Mouse (Mus musculus): ENCODE results near the gene Col5a1.

Gene Col5a1

GRCm38 (mm10) chr2:27875231-27875630, 11.0 kb upstream of the Col5a1 start:
- Histone ChIP-seq H3K27me3 (ENCODE audit: insufficient read depth, low read length) (peaks cover 9% of the 10 kb centered on the region; the same call in 1 of the 2 replicates), H3K4me3 (replicated peaks; ENCODE audit: low read length) (no peak overlapping the region), H3K4me1 (replicated peaks; ENCODE audit: low read depth, low read length) (0 out of 2 replicates have a peak, but pooled peaks cover 2% of the 10 kb centered on the region), H3K36me3 (ENCODE audit: insufficient read depth, low read length) (no peaks in the 10 kb centered on the region), H3K9me3 (ENCODE audit: low read length) (no peaks in the 10 kb centered on the region)
- no peak for TF ChIP-seq CTCF (conservative IDR thresholded peaks at IDR 0.05; ENCODE audit: low read length)
- no peak for TF ChIP-seq POU5F1 (IDR thresholded peaks at IDR 0.05; ENCODE audit: borderline replicate concordance, low read length)

GRCm38 (mm10) chr2:27875786-27876185, 10.4 kb upstream of the Col5a1 start:
- Histone ChIP-seq H3K36me3 (ENCODE audit: insufficient read depth, low read length) (no peaks in the 10 kb centered on the region), H3K27me3 (ENCODE audit: insufficient read depth, low read length) (peaks cover 9% of the 10 kb centered on the region; the same call in 1 of the 2 replicates), H3K9me3 (ENCODE audit: low read length) (no peaks in the 10 kb centered on the region), H3K4me1 (replicated peaks; ENCODE audit: low read depth, low read length) (0 out of 2 replicates have a peak, but pooled peaks cover 2% of the 10 kb centered on the region), H3K4me3 (replicated peaks; ENCODE audit: low read length) (no peak overlapping the region)
- TF ChIP-seq NANOG (IDR thresholded peaks at IDR 0.05; ENCODE audit: borderline replicate concordance, low read length) (no peak), CTCF (conservative IDR thresholded peaks at IDR 0.05; ENCODE audit: low read length) (no peak), POU5F1 (IDR thresholded peaks at IDR 0.05; ENCODE audit: borderline replicate concordance, low read length) (no peak)

GRCm38 (mm10) chr2:27876724-27877504, 9.3 kb upstream of the Col5a1 start:
- no peak overlapping the region for H3K4me3 ChIP-seq (replicated peaks; ENCODE audit: low read length)
- TF ChIP-seq CTCF (conservative IDR thresholded peaks at IDR 0.05; ENCODE audit: low read length): no peak
- no peaks in the 10 kb centered on the region for H3K36me3 ChIP-seq (ENCODE audit: insufficient read depth, low read length)
- H3K27me3 ChIP-seq (ENCODE audit: insufficient read depth, low read length): peaks cover 9% of the 10 kb centered on the region; the same call in 1 of the 2 replicates
- H3K9me3 ChIP-seq (ENCODE audit: low read length): no peaks in the 10 kb centered on the region
- H3K4me1 ChIP-seq (replicated peaks; ENCODE audit: low read depth, low read length): 0 out of 2 replicates have a peak, but pooled peaks cover 2% of the 10 kb centered on the region

GRCm38 (mm10) chr2:27878066-27878465, 8.2 kb upstream of the Col5a1 start:
- Histone ChIP-seq H3K4me1 (replicated peaks; ENCODE audit: low read depth, low read length) (0 out of 2 replicates have a peak, but pooled peaks cover 2% of the 10 kb centered on the region), H3K4me3 (replicated peaks; ENCODE audit: low read length) (no peak overlapping the region), H3K27me3 (ENCODE audit: insufficient read depth, low read length) (peaks cover 15% of the 10 kb centered on the region; the same call in 1 of the 2 replicates), H3K36me3 (ENCODE audit: insufficient read depth, low read length) (no peaks in the 10 kb centered on the region), H3K9me3 (ENCODE audit: low read length) (no peaks in the 10 kb centered on the region)
- TF ChIP-seq POU5F1 (IDR thresholded peaks at IDR 0.05; ENCODE audit: borderline replicate concordance, low read length): no peak
- TF ChIP-seq NANOG (IDR thresholded peaks at IDR 0.05; ENCODE audit: borderline replicate concordance, low read length): no peak
- TF ChIP-seq CTCF (conservative IDR thresholded peaks at IDR 0.05; ENCODE audit: low read length): no peak

- H3K4me3 ChIP-seq (replicated peaks; ENCODE audit: low read length): no peak overlapping the region
- H3K27me3 ChIP-seq (ENCODE audit: insufficient read depth, low read length): peaks cover 46% of the 10 kb centered on the region
- peaks cover 19% of the 10 kb centered on the region for H3K4me1 ChIP-seq (replicated peaks; ENCODE audit: low read depth, low read length)
- TF ChIP-seq NANOG (IDR thresholded peaks at IDR 0.05; ENCODE audit: borderline replicate concordance, low read length): no peak
- no peaks in the 10 kb centered on the region for H3K36me3 ChIP-seq (ENCODE audit: insufficient read depth, low read length)
- no peaks in the 10 kb centered on the region for H3K9me3 ChIP-seq (ENCODE audit: low read length)
Observed at GRCm38 (mm10) chr2:27883276-27883675, 2.9 kb upstream of the Col5a1 start.

GRCm38 (mm10) chr2:27885456-27886147, 623 bp upstream of the Col5a1 start:
- no peaks in the 10 kb centered on the region for H3K9me3 ChIP-seq (ENCODE audit: low read length)
- H3K4me3 ChIP-seq (replicated peaks; ENCODE audit: low read length): peak overlapping the region; percentile 92
- H3K27me3 ChIP-seq (ENCODE audit: insufficient read depth, low read length): peaks cover 66% of the 10 kb centered on the region
- no peaks in the 10 kb centered on the region for H3K36me3 ChIP-seq (ENCODE audit: insufficient read depth, low read length)
- H3K4me1 ChIP-seq (replicated peaks; ENCODE audit: low read depth, low read length): peaks cover 19% of the 10 kb centered on the region
- TF ChIP-seq CTCF (conservative IDR thresholded peaks at IDR 0.05; ENCODE audit: low read length) (no peak), POU5F1 (IDR thresholded peaks at IDR 0.05; ENCODE audit: borderline replicate concordance, low read length) (no peak), NANOG (IDR thresholded peaks at IDR 0.05; ENCODE audit: borderline replicate concordance, low read length) (no peak)

- no peaks in the 10 kb centered on the region for H3K9me3 ChIP-seq (ENCODE audit: low read length)
- TF ChIP-seq CTCF (conservative IDR thresholded peaks at IDR 0.05; ENCODE audit: low read length): no peak
- TF ChIP-seq POU5F1 (IDR thresholded peaks at IDR 0.05; ENCODE audit: borderline replicate concordance, low read length): no peak
- no peak for TF ChIP-seq NANOG (IDR thresholded peaks at IDR 0.05; ENCODE audit: borderline replicate concordance, low read length)
- H3K4me3 ChIP-seq (replicated peaks; ENCODE audit: low read length): peak overlapping the region; percentile 92
- peaks cover 19% of the 10 kb centered on the region for H3K4me1 ChIP-seq (replicated peaks; ENCODE audit: low read depth, low read length)
- H3K36me3 ChIP-seq (ENCODE audit: insufficient read depth, low read length): no peaks in the 10 kb centered on the region
- peaks cover 67% of the 10 kb centered on the region for H3K27me3 ChIP-seq (ENCODE audit: insufficient read depth, low read length)
Observed at GRCm38 (mm10) chr2:27886608-27887460, 609 bp downstream of the Col5a1 start.
